Mouse (Mus musculus) naive thymus-derived CD4-positive, alpha-beta T cell, adult 2 months (primary cell): ENCODE measurements around the gene Gdf15.

Experiments used
- DNase-seq: peaks from one replicate; pipeline ENCODE4 v3.0.0-alpha.2; 2011; ENCODE audit warnings: low read depth

Gene Gdf15

DNA sequence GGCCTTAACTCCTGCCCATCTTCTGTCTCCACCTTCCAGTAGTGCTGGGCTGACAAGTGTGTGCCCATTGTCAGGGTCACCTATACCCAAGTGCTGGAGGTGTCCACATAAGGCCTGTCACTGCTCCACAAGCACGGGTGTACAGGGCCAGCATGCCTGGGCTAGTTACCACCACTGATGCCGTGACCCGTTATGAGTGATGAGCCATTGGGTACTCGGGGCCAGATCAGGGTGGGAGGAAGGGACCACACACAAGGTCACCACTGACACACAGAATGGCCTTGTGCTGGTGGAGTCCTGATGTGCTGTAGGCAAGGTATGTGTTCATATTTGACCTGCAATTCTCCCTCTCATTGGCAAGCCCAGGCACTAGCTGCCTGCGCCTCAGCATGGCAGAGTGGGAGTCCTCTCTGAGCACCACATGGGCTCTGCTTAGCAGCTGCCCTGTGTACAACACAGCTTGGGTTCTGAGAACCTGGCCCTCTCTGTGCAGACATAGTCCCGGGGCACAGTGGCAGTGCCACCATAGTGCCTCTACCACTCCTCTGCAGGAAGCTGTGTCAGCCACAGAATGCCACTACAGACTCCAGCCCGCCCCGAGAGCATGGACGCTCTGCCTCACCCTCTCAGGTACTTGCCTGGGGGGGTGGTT is 47.5 kb downstream of the Gdf15 start:
- DNase-seq, result no peak

GRCm38 (mm10) chr8:70583476-70584387 is 48.5 kb downstream of the Gdf15 start:
- DNase-seq, result no peak
